Mouse (Mus musculus): Measurements from ENCODE around the gene Slc22a15. TPM values are rescaled to one million over a fixed set of nuclear protein-coding genes. Genes with fewer than 3 reads are reported as not detected.

The Slc22a15 gene
- 5.1 and 11.0 TPM in 2 replicates for total RNA-seq (2014; fragmentation: Nextera tagmentation)
- total RNA-seq (2017), result 4.4 and 4.5 TPM in 2 replicates

- peak; percentile 92 for ATAC-seq (replicated peaks; ENCODE audit: poor library complexity, severe bottlenecking)
These were observed at the start of gene Slc22a15 for GRCm38 (mm10) chr3:101923843-101924740. TSS of gene Slc22a15 (minus strand) at chr3:101924453.

DNA sequence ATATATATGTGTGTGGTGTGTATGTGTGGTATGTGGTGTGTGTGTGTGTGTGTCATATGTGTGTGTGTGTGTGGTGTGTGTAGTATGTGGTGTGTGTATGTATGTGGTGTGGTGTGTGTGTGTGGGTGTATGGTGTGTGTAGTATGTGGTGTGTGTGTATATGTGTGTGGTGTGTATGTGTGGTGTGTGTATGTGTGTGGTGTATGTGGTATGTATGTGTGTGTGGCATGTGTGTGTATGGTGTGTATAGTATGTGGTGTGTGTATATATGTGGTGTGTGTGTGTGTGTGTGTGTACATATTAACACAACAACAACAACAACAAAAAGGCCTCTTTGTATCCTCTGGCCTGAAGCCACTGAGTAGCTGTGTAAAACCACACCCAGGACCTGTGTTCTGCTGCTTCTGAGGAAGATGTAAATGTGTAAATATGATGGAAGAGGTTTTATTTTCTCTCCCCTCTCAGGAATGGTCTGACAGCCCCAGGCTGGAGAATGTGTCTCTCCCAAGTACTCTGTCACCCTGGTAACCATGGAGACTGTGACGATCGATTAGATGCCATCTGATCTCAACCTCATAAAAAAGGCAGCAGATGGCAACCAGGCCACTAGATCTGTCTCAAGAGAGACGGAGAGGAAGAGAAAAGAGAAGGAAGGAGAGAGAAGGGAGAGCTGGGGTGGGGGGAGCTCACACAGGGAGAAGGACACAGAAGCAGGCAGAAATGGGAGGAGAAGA, 42.7 kb upstream of the Slc22a15 start:
- no peak for ATAC-seq (replicated peaks; ENCODE audit: poor library complexity, severe bottlenecking)

GRCm38 (mm10) chr3:101964352-101964751, 40.1 kb upstream of the Slc22a15 start:
- ATAC-seq (replicated peaks; ENCODE audit: poor library complexity, severe bottlenecking), result no peak

GRCm38 (mm10) chr3:101963501-101963900, 39.2 kb upstream of the Slc22a15 start:
- ATAC-seq (replicated peaks; ENCODE audit: poor library complexity, severe bottlenecking), result no peak

GRCm38 (mm10) chr3:101961146-101961835, 37.0 kb upstream of the Slc22a15 start:
- no peak for ATAC-seq (replicated peaks; ENCODE audit: poor library complexity, severe bottlenecking)

DNA sequence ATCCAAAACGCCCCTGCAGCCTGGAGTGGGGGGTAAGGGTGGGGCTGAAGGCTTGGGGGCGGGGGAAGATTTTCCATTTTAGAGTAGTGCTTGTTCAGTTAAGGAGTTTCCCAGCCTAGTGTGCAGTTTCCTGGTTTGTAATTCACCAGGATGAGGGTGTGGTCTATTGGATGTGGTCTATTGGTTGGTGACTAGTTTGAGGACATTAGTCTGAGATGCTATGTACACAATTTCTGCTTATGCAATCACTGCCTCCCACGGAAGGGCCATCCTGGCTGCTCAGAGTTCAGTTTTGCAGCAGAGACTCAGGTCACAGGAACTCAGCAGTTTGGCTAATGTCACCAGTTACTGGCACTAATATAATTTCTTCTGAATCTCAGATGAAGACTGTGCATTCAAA, 33.8 kb upstream of the Slc22a15 start:
- ATAC-seq (replicated peaks; ENCODE audit: poor library complexity, severe bottlenecking), result peak; percentile 89

DNA sequence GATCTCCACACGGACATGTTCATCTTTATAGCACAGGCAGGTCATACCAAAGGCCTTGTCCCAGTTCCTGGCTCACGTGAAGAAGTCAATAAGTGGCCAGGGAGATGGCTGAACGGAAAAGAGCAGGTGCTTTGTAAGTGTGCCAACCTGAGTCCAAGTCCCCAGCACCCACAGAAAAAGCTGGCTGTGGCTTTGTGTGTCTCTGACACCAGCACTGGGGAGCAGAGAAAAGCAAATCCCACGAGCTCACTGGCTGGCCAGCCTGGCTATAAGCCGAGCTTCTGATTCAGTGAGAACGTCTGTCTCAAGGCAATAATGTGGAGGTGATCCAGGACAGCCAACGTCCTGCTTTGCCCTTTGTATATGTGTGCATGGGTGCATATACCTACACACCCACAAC, 29.3 kb upstream of the Slc22a15 start:
- no peak for ATAC-seq (replicated peaks; ENCODE audit: poor library complexity, severe bottlenecking)

GRCm38 (mm10) chr3:101952577-101952976, 28.3 kb upstream of the Slc22a15 start:
- ATAC-seq (replicated peaks; ENCODE audit: poor library complexity, severe bottlenecking), result no peak

DNA sequence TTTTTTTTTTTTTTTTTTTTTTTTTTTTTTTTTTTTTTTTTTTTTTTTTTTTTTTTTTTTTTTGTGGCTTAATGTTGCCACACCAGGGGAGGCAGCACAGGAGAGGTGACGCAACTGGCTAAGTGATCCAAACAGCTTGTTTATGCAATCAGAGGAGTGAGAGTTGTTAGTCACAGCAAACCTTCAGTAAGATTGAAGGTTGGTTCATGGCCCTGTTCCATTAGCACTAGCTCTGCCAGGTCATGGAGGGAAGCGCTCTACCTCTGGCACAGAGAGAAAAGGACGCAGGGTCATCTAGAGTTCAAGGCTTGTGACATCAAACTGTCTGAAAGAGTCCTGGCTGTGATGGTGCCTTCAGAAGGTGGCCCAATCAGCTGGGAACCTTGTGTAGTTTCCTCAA, 24.3 kb upstream of the Slc22a15 start:
- peak; percentile 95 for ATAC-seq (replicated peaks; ENCODE audit: poor library complexity, severe bottlenecking)

- no peak for ATAC-seq (replicated peaks; ENCODE audit: poor library complexity, severe bottlenecking)
These were observed 23.0 kb upstream of the Slc22a15 start for GRCm38 (mm10) chr3:101947250-101947649.

DNA sequence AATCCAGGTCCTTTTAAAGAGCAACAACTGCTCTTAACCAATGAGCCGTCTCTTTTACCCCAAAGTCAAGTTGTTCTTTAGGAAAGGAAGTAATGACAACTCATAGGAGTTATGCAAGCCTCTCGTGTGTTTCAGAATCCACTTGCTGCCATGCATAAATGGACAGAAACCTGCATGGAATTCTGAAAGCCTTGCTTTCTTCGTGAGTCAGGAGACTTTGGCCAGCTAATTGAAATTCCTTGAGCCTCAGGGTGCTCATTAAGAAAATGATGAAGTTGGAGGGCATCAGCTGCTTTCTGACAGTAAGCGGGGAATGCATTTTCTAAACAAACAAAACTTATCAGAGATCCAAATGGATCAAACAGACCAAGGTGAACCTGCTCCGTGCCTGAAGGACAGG, 21.0 kb upstream of the Slc22a15 start:
- no peak for ATAC-seq (replicated peaks; ENCODE audit: poor library complexity, severe bottlenecking)

DNA sequence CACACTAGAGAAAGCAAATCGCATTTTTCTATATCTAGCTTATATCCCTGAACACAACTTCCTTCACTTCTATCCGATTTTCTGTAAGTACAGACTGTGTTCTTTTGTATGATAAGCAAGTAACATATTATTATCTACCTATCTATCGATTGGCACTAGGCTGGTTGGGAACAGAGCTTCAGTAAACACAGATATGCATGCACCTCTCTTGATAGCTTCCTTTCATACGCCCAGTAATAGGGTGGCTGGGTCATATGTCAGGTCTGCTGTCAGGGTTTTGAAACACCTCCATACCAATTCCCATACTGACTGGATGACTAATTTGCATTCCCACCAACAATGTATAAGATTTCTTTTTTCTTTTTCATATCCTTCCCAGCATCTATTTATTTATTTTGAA, 16.2 kb upstream of the Slc22a15 start:
- ATAC-seq (replicated peaks; ENCODE audit: poor library complexity, severe bottlenecking), result no peak

- no peak for ATAC-seq (replicated peaks; ENCODE audit: poor library complexity, severe bottlenecking)
These were observed 15.6 kb upstream of the Slc22a15 start for GRCm38 (mm10) chr3:101939865-101940264.

DNA sequence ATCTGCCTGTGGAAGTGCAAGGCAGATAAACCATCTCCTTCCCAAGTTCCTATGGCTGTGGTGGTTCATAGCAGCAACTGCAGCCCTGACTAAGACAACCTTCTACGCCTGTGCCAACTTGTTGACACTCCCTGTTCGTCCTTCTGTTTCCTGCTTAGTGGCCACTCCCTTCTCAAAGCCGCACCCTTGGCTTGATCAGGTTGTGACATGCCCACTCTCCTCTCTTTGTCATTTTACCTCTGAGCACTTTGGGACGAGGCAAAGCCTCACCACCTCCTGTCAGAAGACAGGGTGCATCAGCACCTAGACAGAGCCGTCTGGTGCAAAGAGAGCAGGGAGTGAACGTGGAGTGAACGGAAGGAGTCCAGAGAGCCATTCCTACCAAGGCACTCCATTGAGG, 14.9 kb upstream of the Slc22a15 start:
- peak; percentile 90 for ATAC-seq (replicated peaks; ENCODE audit: poor library complexity, severe bottlenecking)

DNA sequence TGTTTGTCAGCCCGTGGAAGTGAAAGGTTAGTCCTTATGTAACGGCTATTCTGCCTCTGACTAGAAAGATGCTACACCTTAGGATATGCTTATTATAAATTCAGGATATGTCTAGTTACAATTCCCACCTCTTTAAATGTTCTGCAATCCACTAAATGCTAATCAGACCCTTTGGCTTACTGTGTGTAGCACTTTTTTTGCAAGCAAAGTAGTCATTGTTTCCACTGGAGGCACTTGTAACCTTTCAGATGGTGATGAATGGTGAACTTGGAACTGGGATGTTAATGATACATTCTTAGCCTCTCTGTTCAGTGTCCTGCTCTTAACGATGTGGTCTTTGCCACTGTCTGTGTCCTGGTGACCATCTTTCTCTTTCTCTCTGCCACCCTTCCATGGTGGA, 12.1 kb upstream of the Slc22a15 start:
- ATAC-seq (replicated peaks; ENCODE audit: poor library complexity, severe bottlenecking), result no peak

DNA sequence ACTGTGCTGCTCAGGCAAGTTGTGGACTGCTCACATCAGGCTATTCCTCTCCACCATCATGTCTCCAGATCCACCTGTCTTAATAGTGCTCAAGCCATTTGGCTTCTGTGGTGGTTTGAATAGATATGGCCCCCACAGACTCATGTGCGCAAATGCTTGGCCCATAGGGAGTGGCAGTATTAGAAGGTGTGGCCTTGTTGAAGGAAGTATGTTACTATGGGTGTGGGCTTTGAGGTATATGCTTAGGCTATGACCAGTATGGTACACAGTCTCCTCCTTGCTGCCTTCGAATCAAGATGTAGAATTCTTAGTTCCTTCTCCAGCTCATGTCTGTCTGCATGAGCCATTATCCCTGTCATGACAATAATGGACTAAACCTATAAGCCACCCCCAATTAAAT, 9.6 kb upstream of the Slc22a15 start:
- ATAC-seq (replicated peaks; ENCODE audit: poor library complexity, severe bottlenecking), result no peak

DNA sequence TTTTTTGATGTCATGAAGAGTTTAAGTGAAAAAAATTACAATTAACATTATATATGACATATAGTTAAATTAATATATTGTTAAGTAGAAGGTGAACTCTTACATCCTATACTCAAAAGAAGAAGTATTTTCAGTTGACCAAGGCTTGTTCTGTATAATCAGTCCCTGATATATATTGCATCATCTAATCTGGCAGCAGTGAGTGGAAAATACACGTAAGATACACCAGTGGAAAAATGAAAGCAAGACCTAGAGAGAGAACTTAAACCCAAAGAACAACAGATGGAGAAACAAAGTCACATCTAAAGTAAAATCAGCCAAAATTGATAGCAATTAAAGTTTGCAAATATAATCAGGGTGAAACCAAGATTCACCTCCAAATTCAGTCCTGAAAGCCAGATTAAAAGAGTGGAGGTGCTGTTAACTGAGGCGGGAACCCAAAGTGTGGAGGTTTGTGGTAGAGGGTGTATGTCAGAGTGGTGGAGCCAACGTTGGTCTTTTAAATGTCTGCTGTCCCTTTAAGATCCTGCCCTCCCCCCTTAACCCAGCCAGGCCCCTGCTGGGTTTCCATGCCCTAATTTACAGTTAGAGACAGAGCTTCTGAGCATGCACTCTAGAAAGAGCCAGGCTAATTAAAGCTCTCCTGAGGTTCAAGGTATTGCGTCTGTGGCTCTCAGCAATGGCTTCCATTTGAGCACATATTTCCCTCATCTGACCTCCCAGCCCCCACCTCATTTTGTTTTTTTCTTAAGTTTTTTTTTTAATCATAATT, 5.0 kb upstream of the Slc22a15 start:
- no peak; the same call in 1 of the 2 replicates for ATAC-seq (replicated peaks; ENCODE audit: poor library complexity, severe bottlenecking)

- ATAC-seq (replicated peaks; ENCODE audit: poor library complexity, severe bottlenecking), result no peak
These were observed 2.4 kb upstream of the Slc22a15 start for GRCm38 (mm10) chr3:101926636-101927035.

GRCm38 (mm10) chr3:101925663-101926062, 1.4 kb upstream of the Slc22a15 start:
- no peak for ATAC-seq (replicated peaks; ENCODE audit: poor library complexity, severe bottlenecking)

- no peak for ATAC-seq (replicated peaks; ENCODE audit: poor library complexity, severe bottlenecking)
These were observed 1.9 kb downstream of the Slc22a15 start for GRCm38 (mm10) chr3:101922366-101922765.

Measured in granulocyte monocyte progenitor cell, adult 5-6 weeks (primary cell).